29 mouse cellular contexts compared by ENCODE assay signal in the genomic region with DNA sequence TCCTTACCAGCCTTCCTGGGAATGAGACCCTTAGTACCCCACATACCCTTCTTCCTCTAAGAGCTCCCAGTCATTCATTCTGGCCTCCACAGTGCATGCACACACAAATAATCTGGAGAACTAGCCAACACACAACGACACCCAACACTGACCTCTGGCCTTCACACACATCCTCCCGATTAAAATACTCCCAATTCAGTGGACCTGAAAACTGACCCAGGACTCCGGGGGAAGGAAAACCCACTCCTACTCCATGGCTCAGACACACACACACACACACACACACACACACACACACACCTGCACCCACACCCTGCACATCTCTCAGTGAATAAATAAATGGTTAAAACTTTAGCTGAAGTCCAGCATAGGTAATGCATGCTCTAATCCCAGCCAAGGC. TPM values are rescaled to one million over a fixed set of nuclear protein-coding genes. Genes with fewer than 3 reads are reported as not detected.
"Had no signal": no experiment of that assay in that cellular context is flagged by ENCODE, and none has a peak within 500 bp of the region (broad histone marks: within the 10 kb centered on the region; RNA-seq: fewer than 3 reads in every experiment).

No protein-coding gene starts in this region.

- H3K27me3 ChIP-seq: limb, embryonic 12.5 days; limb, embryonic 15.5 days; midbrain, embryonic 12.5 days; midbrain, embryonic 15.5 days; neural tube, embryonic 12.5 days; neural tube, embryonic 15.5 days had no signal

- H3K9me3 ChIP-seq: limb, embryonic 12.5 days; limb, embryonic 15.5 days; midbrain, embryonic 12.5 days; midbrain, embryonic 15.5 days; neural tube, embryonic 12.5 days; neural tube, embryonic 15.5 days had no signal

- H3K4me1 ChIP-seq: limb, embryonic 12.5 days; midbrain, embryonic 12.5 days; midbrain, embryonic 15.5 days; neural tube, embryonic 12.5 days had no signal

- DNase-seq: layer of hippocampus, postnatal 36 days; liver, postnatal 0 days; lung, embryonic 14.5 days; right cerebral cortex, adult 18-20 months; right cerebral cortex, postnatal 14 days; right cerebral cortex, postnatal 4 days; thymus, adult 2 months; thymus, postnatal 14 days; thymus, postnatal 4 days had no signal

- ATAC-seq: inflammation-experienced regulatory T-cells, adult 6 months; intestine, embryonic 16.5 days; liver, postnatal 0 days; lung, postnatal 0 days; midbrain, embryonic 15.5 days had no signal

- H3K4me2 ChIP-seq: limb, embryonic 12.5 days; limb, embryonic 15.5 days; liver, embryonic 11.5 days; lung, embryonic 14.5 days; midbrain, embryonic 12.5 days; midbrain, embryonic 15.5 days; neural tube, embryonic 12.5 days; neural tube, embryonic 15.5 days had no signal

- H3K9ac ChIP-seq: limb, embryonic 12.5 days; limb, embryonic 15.5 days; liver, embryonic 14.5 days; liver, postnatal 0 days; lung, embryonic 14.5 days; midbrain, embryonic 12.5 days; midbrain, embryonic 15.5 days; neural tube, embryonic 12.5 days; neural tube, embryonic 15.5 days had no signal

- H3K27ac ChIP-seq: left cerebral cortex, adult 2 months; limb, embryonic 12.5 days; limb, embryonic 15.5 days; liver, embryonic 14.5 days; macrophage; midbrain, embryonic 12.5 days; midbrain, embryonic 15.5 days; neural tube, embryonic 12.5 days; neural tube, embryonic 15.5 days; stomach, postnatal 0 days had no signal

- H3K4me3 ChIP-seq: left cerebral cortex, adult 2 months; limb, embryonic 12.5 days; limb, embryonic 15.5 days; midbrain, embryonic 12.5 days; midbrain, embryonic 15.5 days; neural tube, embryonic 12.5 days; neural tube, embryonic 15.5 days had no signal

RNA-seq across cellular contexts. Expression of a gene that starts 32.2 kb away (rescaled TPM):
- total RNA-seq: megakaryocyte, adult 5-6 weeks had no signal

RNA-seq across cellular contexts. Expression of a gene that starts 60.0 kb away (rescaled TPM):
- total RNA-seq: layer of hippocampus, adult 8-10 months; layer of hippocampus, postnatal 10 days; layer of hippocampus, postnatal 36 days; left cerebral cortex, adult 2 months; left cerebral cortex, postnatal 10 days; left cerebral cortex, postnatal 36 days had no signal
- polyA plus RNA-seq: inflammation-experienced regulatory T-cells, adult 6 months; limb, embryonic 12.5 days; liver, embryonic 11.5 days; liver, embryonic 14.5 days; liver, postnatal 0 days; lung, embryonic 14.5 days; macrophage; midbrain, embryonic 12.5 days; neural tube, embryonic 12.5 days; stomach, embryonic 14.5 days; stomach, postnatal 0 days had no signal
